Mouse (Mus musculus) ES-Bruce4 (cell line): ENCODE results near the gene Pyy. TPM values are rescaled to one million over a fixed set of nuclear protein-coding genes. Genes with fewer than 3 reads are reported as not detected.

Experiments
- H3K27ac ChIP-seq: 2 replicates; pipeline ENCODE4 v1.5.1; 2012; ENCODE audit warnings: low read length, inconsistent platforms; ENCODE audit not compliant: insufficient read depth
- H3K27me3 ChIP-seq: 2 replicates; pipeline ENCODE4 v1.6.1; 2012; ENCODE audit warnings: mild to moderate bottlenecking, low read length, inconsistent platforms; ENCODE audit not compliant: control insufficient read depth, poor library complexity, insufficient read depth, severe bottlenecking
- H3K36me3 ChIP-seq: 2 replicates; pipeline ENCODE4 v1.6.1; 2012; ENCODE audit warnings: inconsistent platforms, mild to moderate bottlenecking, low read length, moderate library complexity; ENCODE audit not compliant: control insufficient read depth, poor library complexity, insufficient read depth, severe bottlenecking
- H3K4me1 ChIP-seq: one replicate; pipeline ENCODE4 v1.8.1; 2011; ENCODE audit warnings: low read length; ENCODE audit not compliant: control insufficient read depth, insufficient read depth
- H3K4me3 ChIP-seq: 2 replicates; pipeline ENCODE4 v1.5.1; 2011; ENCODE audit warnings: low read depth, mild to moderate bottlenecking, low read length
- H3K9ac ChIP-seq: 2 replicates; pipeline ENCODE4 v1.6.1; 2012; ENCODE audit warnings: low read depth, mild to moderate bottlenecking, inconsistent platforms; ENCODE audit not compliant: poor library complexity, severe bottlenecking
- H3K9me3 ChIP-seq: replicated peaks from 2 replicates; pipeline ENCODE4 v1.6.1; 2012; ENCODE audit warnings: mild to moderate bottlenecking, low read length, inconsistent platforms; ENCODE audit not compliant: control insufficient read depth, poor library complexity, insufficient read depth, severe bottlenecking
- CTCF ChIP-seq: IDR thresholded peaks from one replicate; pipeline ENCODE4 v1.8.1; 2011; ENCODE audit warnings: low read depth, low read length
- EP300 ChIP-seq: IDR thresholded peaks from 2 replicates; pipeline ENCODE4 v1.6.1; 2011; ENCODE audit warnings: low read depth, low read length; ENCODE audit not compliant: insufficient read depth
- POLR2A ChIP-seq: IDR thresholded peaks from one replicate; pipeline ENCODE4 v1.8.1; 2011; ENCODE audit warnings: low read length; ENCODE audit not compliant: insufficient read depth
- polyA plus RNA-seq: library from polyadenylated mRNA; stranded (reverse); fragments of >200 nt; gene quantifications from 2 replicates; pipeline ENCODE4 v1.2.4, GENCODE M21; 2011; ENCODE audit warnings: low read depth; ENCODE audit not compliant: missing spikeins, insufficient read depth, insufficient read length

Gene Pyy
- polyA plus RNA-seq, 1 experiment: not detected

GRCm38 (mm10) chr11:102134516-102134915, 26.9 kb upstream of the Pyy start:
- Histone ChIP-seq H3K36me3 (no peaks in the 10 kb centered on the region), H3K27ac (0 out of 2 replicates have a peak overlapping the region, but pooled peaks have one; percentile 8), H3K4me3 (no peak overlapping the region), H3K9ac (no peak overlapping the region), H3K27me3 (no peaks in the 10 kb centered on the region), H3K4me1 (peaks cover 4% of the 10 kb centered on the region), H3K9me3 (no peaks in the 10 kb centered on the region)
- TF ChIP-seq POLR2A: no peak
- TF ChIP-seq CTCF: no peak
- TF ChIP-seq EP300: 0 out of 2 replicates have a peak, but pooled peaks have one; percentile 15

GRCm38 (mm10) chr11:102117386-102117785, 9.8 kb upstream of the Pyy start:
- no peaks in the 10 kb centered on the region for H3K9me3 ChIP-seq
- no peak overlapping the region for H3K4me3 ChIP-seq
- TF ChIP-seq EP300 (no peak), POLR2A (no peak), CTCF (no peak)
- H3K36me3 ChIP-seq: no peaks in the 10 kb centered on the region
- H3K9ac ChIP-seq: no peak overlapping the region
- H3K4me1 ChIP-seq: no peaks in the 10 kb centered on the region
- H3K27ac ChIP-seq: no peak overlapping the region
- no peaks in the 10 kb centered on the region for H3K27me3 ChIP-seq

- no peaks in the 10 kb centered on the region for H3K4me1 ChIP-seq
- no peaks in the 10 kb centered on the region for H3K9me3 ChIP-seq
- H3K4me3 ChIP-seq: no peak overlapping the region
- TF ChIP-seq CTCF (no peak), POLR2A (no peak), EP300 (no peak)
- H3K27me3 ChIP-seq: no peaks in the 10 kb centered on the region
- H3K27ac ChIP-seq: no peak overlapping the region
- H3K36me3 ChIP-seq: no peaks in the 10 kb centered on the region
- H3K9ac ChIP-seq: no peak overlapping the region
Measured at GRCm38 (mm10) chr11:102116241-102116640, 8.6 kb upstream of the Pyy start.

GRCm38 (mm10) chr11:102111576-102111975, 3.9 kb upstream of the Pyy start:
- no peaks in the 10 kb centered on the region for H3K4me1 ChIP-seq
- H3K27me3 ChIP-seq: no peaks in the 10 kb centered on the region
- H3K36me3 ChIP-seq: no peaks in the 10 kb centered on the region
- H3K9ac ChIP-seq: no peak overlapping the region
- no peak for TF ChIP-seq CTCF
- TF ChIP-seq POLR2A: no peak
- TF ChIP-seq EP300: no peak
- H3K27ac ChIP-seq: no peak overlapping the region
- no peaks in the 10 kb centered on the region for H3K9me3 ChIP-seq
- H3K4me3 ChIP-seq: no peak overlapping the region

- H3K36me3 ChIP-seq: no peaks in the 10 kb centered on the region
- peak overlapping the region; percentile 37 for H3K4me3 ChIP-seq
- no peaks in the 10 kb centered on the region for H3K4me1 ChIP-seq
- H3K9me3 ChIP-seq: no peaks in the 10 kb centered on the region
- no peak for TF ChIP-seq POLR2A
- no peak for TF ChIP-seq EP300
- no peak for TF ChIP-seq CTCF
- 0 out of 2 replicates have a peak overlapping the region, but pooled peaks have one; percentile 15 for H3K9ac ChIP-seq
- H3K27me3 ChIP-seq: no peaks in the 10 kb centered on the region
- H3K27ac ChIP-seq: no peak overlapping the region
Measured at GRCm38 (mm10) chr11:102106911-102107310, 721 bp downstream of the Pyy start.

- H3K9ac ChIP-seq: no peak overlapping the region
Measured at GRCm38 (mm10) chr11:102102485-102103258, 5.0 kb downstream of the Pyy start.

More at GRCm38 (mm10) chr11:102102485-102103258, 5.0 kb downstream of the Pyy start:
- Histone ChIP-seq H3K4me1 (no peaks in the 10 kb centered on the region), H3K4me3 (no peak overlapping the region), H3K27ac (no peak overlapping the region), H3K36me3 (no peaks in the 10 kb centered on the region), H3K27me3 (no peaks in the 10 kb centered on the region), H3K9me3 (no peaks in the 10 kb centered on the region)
- TF ChIP-seq CTCF (peak; percentile 73), POLR2A (no peak)
